Mouse (Mus musculus): ENCODE measurements at regions not wholly inside any gene's neighbourhood (a gene's known extent, or its start where the extent isn't known, plus 50 kb on each side); places are given as distances from the start of the nearest gene placed in this dataset.

GRCm38 (mm10) chr15:59712077-59712752 is 304.2 kb downstream of the 4933412E24Rik start:
- intact Hi-C loops (cut with DNase I) = no loop called here
- DNase-seq = no peak

DNA sequence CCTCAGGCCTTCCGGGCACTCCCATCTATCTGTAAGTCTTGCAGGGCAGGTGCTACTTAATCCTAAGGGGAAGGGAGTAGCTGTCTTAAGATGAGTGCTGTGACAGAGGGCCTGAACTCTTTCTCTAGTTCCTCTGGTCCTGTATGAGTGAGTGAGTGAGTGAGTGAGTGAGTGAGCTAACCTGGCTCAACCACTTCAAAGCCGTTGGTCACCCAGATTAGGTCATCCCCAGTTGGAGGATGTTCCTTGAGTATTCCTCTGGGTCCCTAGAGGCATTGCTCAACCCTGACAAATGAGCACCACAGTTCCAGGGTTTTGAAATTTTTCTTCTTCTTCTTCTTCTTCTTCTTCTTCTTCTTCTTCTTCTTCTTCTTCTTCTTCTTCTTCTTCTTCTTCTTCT is 306.5 kb downstream of the 4933412E24Rik start:
- DNase-seq = no peak
- intact Hi-C loops (cut with DNase I) = no loop called here

GRCm38 (mm10) chr15:59708402-59708801 is 308.0 kb downstream of the 4933412E24Rik start:
- intact Hi-C loops (cut with DNase I) = no loop called here
- DNase-seq = no peak

DNA sequence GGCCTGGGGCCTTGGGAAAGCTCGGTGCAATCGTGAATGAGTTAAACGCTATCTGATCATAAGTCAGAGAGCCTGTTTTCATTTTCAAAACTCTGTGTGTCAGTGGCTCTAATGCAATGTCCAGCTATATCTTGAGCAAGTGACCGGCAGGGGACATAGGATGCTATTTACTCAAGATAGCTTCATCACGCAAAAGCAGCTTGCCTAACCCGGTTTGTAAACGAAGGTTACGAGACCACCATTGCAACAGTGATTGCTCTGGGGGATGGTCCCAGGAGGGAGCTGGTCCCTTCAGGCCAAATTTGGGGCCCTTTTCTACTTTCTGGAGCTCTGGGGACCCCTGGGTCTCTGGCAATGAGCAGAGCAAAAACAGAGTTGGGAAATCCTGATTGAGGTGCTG is 309.3 kb downstream of the 4933412E24Rik start:
- intact Hi-C loops (cut with DNase I) = no loop called here
- DNase-seq = no peak

Measured in heart, postnatal 36 days (tissue).